Mouse (Mus musculus) megakaryocyte, adult 5-6 weeks (primary cell): ENCODE measurements around the gene Galnt16. TPM values are rescaled to one million over a fixed set of nuclear protein-coding genes. Genes with fewer than 3 reads are reported as not detected.

ENCODE experiments used
- ATAC-seq: 2 replicates; pipeline ENCODE4 v1.8.0; 2016; ENCODE audit warnings: mild to moderate bottlenecking, inconsistent platforms; ENCODE audit not compliant: poor library complexity, severe bottlenecking
- total RNA-seq, 2 experiments: library from RNA; stranded (forward) in 1 of 2; stranded (reverse) in 1 of 2; fragments of 153-499, 151-499 nt in 1 of 2; fragments of 221-1000, 200-1000 nt in 1 of 2; gene quantifications; 2 replicates each; pipeline versions ENCODE4 v1.2.3 to v1.2.4; 2015 to 2017

The Galnt16 gene
- total RNA-seq, 2 experiments from 2014 or later = not detected

DNA sequence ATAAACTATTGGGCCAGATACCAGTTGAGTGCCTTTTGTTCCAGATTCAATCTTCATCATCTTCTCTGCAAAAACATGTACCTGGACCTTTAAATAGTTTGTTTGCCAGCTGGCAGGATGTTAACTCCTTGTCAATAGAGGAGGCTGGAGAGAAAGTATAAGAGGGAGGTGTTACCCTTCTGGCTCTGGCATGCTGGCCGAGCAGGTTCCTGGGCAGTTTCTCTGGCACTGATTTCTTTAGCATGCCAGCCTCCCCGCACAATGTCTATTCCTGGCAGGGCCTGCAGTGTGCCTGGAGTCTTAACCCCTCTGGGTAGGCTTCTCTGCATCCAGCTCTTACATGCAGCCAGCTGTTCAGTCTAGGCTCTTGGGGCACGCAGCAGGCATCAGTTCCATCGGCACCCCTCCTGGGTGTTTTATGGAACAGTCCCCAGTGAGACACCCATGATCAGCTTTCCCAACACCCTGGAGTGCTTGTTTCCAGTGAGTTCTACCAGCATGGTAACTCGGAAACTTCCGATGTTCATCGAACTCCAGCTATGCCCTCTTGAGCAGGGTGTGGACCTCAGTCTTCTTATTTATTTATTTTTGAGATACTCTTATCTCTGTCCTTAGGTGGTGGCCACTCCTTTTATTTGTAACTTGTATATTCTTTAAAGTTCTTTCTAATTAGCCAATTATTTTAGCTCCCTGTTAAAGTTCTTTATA is 136.0 kb downstream of the Galnt16 start:
- no peak for ATAC-seq

DNA sequence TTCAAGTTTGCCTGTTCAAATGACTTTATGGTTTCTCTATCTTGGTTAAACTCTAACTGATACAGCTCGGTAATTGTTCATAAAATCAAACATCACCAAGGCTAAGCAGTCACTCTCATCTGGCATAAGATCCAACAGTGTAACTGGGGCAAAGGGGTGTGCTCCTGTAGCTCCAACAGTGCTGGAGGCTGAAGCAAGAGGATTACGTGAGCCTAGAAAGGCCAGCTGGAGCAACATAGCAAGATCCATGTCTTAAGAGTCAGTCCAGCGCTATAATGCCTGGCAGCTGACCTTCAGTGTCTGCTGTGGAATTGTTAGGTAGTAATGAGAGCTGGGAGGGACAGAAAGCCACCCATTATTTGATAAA is 136.6 kb downstream of the Galnt16 start:
- no peak for ATAC-seq

DNA sequence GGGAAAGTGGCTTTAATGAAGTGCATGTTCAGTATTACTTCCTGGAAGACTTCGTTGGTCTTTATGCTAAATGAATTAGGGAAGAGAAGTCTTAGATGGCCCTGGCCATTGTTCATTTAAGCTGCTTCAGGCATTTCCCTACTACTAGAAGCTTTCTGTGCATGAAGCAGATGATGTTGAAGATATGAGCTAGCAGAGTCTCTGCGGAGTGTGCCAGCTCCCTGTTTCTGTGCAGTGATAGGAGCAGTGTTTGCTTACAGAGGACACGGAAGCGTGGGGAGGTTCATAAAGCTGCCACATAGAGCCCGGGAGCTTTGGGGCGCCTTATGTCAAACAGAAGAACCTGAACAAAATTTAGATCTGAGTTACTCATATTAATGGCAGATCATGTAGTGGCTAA is 140.6 kb downstream of the Galnt16 start:
- no peak for ATAC-seq

DNA sequence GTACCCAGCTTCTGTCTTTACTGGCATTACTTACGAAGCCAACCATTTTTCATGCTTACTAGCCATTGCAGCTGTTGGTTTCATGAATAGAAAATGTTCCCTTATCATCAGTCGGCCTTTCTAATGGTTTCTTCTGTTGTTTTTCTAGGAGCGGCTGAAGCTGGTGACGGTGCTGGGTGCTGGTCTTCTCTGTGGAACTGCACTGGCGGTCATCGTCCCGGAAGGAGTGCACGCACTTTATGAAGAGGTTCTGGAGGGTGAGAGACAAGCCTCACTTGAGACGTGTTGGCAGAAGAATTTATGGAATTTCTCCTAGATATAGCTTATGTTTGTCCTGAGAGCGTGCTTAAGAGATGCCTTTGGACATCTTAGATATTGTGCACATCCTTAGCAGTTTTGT is 144.2 kb downstream of the Galnt16 start:
- ATAC-seq = no peak

DNA sequence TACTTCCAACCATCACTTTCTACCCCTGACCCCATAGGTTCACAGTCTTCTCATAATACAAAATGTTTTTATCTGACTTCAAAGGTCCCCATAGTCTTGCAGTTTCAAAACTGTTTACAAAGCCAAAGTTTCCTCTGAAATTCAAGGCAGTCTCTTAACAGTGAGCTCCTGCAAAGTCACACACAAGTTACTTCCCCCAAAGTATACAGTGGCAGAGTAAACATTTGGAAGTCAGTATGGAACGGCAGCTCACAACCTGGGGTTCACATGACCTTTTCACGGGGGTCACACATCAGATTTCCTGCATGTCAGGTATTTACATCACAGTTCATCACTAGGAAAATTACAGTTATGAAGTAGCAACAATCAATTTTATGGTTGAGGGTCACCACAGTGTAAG is 145.9 kb downstream of the Galnt16 start:
- no peak for ATAC-seq

DNA sequence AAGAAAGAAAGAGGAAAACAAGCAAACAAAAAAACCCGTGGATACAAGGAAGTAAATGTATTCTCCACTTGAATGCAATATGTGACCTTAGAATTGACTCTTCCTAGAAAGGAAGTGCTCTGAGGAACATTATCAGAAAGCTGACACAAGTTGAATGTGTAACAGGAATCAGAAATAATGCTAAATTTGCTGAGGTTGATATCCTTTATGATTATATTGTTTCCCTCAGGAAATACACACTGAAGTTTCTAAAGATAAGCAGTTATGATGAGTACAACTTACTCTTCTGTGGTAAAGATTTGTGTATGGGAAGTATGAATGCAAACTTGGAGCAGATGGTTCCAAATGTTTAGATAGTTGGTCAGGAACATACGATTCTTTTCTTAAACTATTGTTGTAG is 150.3 kb downstream of the Galnt16 start:
- no peak for ATAC-seq

DNA sequence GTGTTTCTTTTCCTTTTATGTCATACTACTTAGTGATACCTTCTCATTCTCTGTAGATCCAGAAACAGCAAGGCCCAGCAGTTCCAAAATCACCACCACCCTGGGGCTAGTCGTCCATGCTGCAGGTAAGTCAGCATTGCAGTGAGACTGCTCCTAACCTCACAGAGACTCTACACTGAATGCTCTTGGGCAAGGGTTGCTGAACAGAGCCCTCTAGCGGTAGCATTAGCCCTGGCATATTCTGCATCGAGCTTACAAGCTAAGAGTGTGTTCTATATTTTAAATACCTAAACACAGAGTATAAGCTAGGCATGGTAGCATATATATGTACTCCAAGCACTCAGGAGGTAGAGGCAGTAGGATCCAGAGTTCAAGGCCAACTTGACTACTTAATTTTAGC is 155.1 kb downstream of the Galnt16 start:
- ATAC-seq = peak; percentile 54

Other genes with a start within 250 kb of the Galnt16 start
- 8.5 and 9.5 TPM in 2 replicates for gene Dcaf5, start 81.7 kb upstream of the Galnt16 start, total RNA-seq (2015)
- gene Dcaf5, start 81.7 kb upstream of the Galnt16 start, total RNA-seq (2017) = 14.2 and 15.4 TPM in 2 replicates
- 10.6 and 11.1 TPM in 2 replicates for gene Exd2, start 55.2 kb upstream of the Galnt16 start, total RNA-seq (2015)
- 9.9 and 12.9 TPM in 2 replicates for gene Exd2, start 55.2 kb upstream of the Galnt16 start, total RNA-seq (2017)
- 24.3 and 24.5 TPM in 2 replicates for gene Slc39a9, start 125.6 kb downstream of the Galnt16 start, total RNA-seq (2015)
- gene Slc39a9, start 125.6 kb downstream of the Galnt16 start, total RNA-seq (2017) = 12.3 and 14.5 TPM in 2 replicates
- 33.8 and 57.1 TPM in 2 replicates for gene Erh, start 126.1 kb downstream of the Galnt16 start, total RNA-seq (2015)
- 25.1 and 30.3 TPM in 2 replicates for gene Erh, start 126.1 kb downstream of the Galnt16 start, total RNA-seq (2017)
- gene Plekhd1, start 174.3 kb downstream of the Galnt16 start, total RNA-seq (2015) = not detected in 2 replicates
- not detected in 2 replicates for gene Plekhd1, start 174.3 kb downstream of the Galnt16 start, total RNA-seq (2017)
- gene Ccdc177, start 242.4 kb downstream of the Galnt16 start, total RNA-seq (2015) = not detected in 2 replicates
- not detected in 2 replicates for gene Ccdc177, start 242.4 kb downstream of the Galnt16 start, total RNA-seq (2017)